Mouse (Mus musculus) left cerebral cortex, postnatal 4 days (tissue): ENCODE measurements around the gene Pex11b. TPM values are rescaled to one million over a fixed set of nuclear protein-coding genes. Genes with fewer than 3 reads are reported as not detected.

Experiments
- total RNA-seq, 2 experiments: library from RNA; stranded (reverse); gene quantifications; 2 replicates each; pipeline ENCODE4 v1.2.3; 2021

The Pex11b gene
- total RNA-seq, 2 experiments from 2014 or later, result 43.4 to 44.0 TPM

Other genes starting within 250 kb of the Pex11b start
- not detected for gene BC107364, start 183.1 kb upstream of the Pex11b start, total RNA-seq
- 1 to 10 TPM; 1.1 TPM for gene Hfe2, start 110.2 kb upstream of the Pex11b start, total RNA-seq
- 10 to 100 TPM; 65.2 to 69.2 TPM for gene Txnip, start 77.4 kb upstream of the Pex11b start, total RNA-seq
- gene Gm16253, start 58.4 kb upstream of the Pex11b start, total RNA-seq, result not detected
- 10 to 100 TPM; 28.0 to 28.1 TPM for gene Polr3gl, start 41.2 kb upstream of the Pex11b start, total RNA-seq
- gene Ankrd34a, start 38.7 kb upstream of the Pex11b start, total RNA-seq, result 10 to 100 TPM; 32.3 to 33.0 TPM
- 10 to 100 TPM; 55.2 to 64.1 TPM for gene Lix1l, start 34.2 kb upstream of the Pex11b start, total RNA-seq
- 10 to 100 TPM; 56.5 to 66.6 TPM for gene Rbm8a, start 5.4 kb upstream of the Pex11b start, total RNA-seq
- under 1 TPM; 0.40 to 0.52 TPM for gene Gm42957, start 98 bp downstream of the Pex11b start, total RNA-seq
- gene Itga10, start 10.2 kb downstream of the Pex11b start, total RNA-seq, result 1 to 10 TPM; 1.4 to 1.5 TPM
- gene Ankrd35, start 34.8 kb downstream of the Pex11b start, total RNA-seq, result 1 to 10 TPM; 6.0 to 7.0 TPM
- 10 to 100 TPM; 31.9 to 36.0 TPM for gene Pias3, start 61.0 kb downstream of the Pex11b start, total RNA-seq
- 1 to 10 TPM; 5.3 to 5.4 TPM for gene Nudt17, start 73.2 kb downstream of the Pex11b start, total RNA-seq
- gene Polr3c, start 92.3 kb downstream of the Pex11b start, total RNA-seq, result 10 to 100 TPM; 27.0 to 28.0 TPM
- 10 to 100 TPM; 44.3 to 50.0 TPM for gene Rnf115, start 92.3 kb downstream of the Pex11b start, total RNA-seq
- not detected for gene Pdzk1, start 193.9 kb downstream of the Pex11b start, total RNA-seq
- gene Cd160, start 194.0 kb downstream of the Pex11b start, total RNA-seq, result not detected